Mouse (Mus musculus) forebrain, embryonic 13.5 days (tissue): ENCODE results near the gene Prdm10. TPM values are rescaled to one million over a fixed set of nuclear protein-coding genes. Genes with fewer than 3 reads are reported as not detected.

Experiments used
- ATAC-seq: fragments of 200-750 bp; cut with Nextera tagmentation; 2 replicates; pipeline ENCODE4 v1.8.0; 2017
- H3K27ac ChIP-seq: fragments of 300-500 bp; sonication (generic); 2 replicates; pipeline ENCODE4 v1.5.1; 2015; ENCODE audit warnings: inconsistent platforms, mild to moderate bottlenecking, moderate library complexity
- H3K27me3 ChIP-seq: fragments of 300-500 bp; sonication (generic); 2 replicates; pipeline ENCODE4 v1.6.1; 2015; ENCODE audit warnings: mild to moderate bottlenecking, inconsistent platforms
- H3K36me3 ChIP-seq: fragments of 300-500 bp; sonication (generic); 2 replicates; pipeline ENCODE4 v1.6.1; 2015; ENCODE audit warnings: mild to moderate bottlenecking, inconsistent platforms; ENCODE audit not compliant: poor library complexity, severe bottlenecking
- H3K4me1 ChIP-seq: fragments of 300-500 bp; sonication (generic); 2 replicates; pipeline ENCODE4 v1.6.1; 2015; ENCODE audit warnings: inconsistent platforms
- H3K4me2 ChIP-seq: fragments of 300-500 bp; sonication (generic); 2 replicates; pipeline ENCODE4 v1.6.1; 2015; ENCODE audit warnings: inconsistent platforms, mild to moderate bottlenecking, moderate library complexity
- H3K4me3 ChIP-seq: fragments of 300-500 bp; sonication (generic); 2 replicates; pipeline ENCODE4 v1.5.1; 2015; ENCODE audit warnings: mild to moderate bottlenecking, inconsistent platforms
- H3K9ac ChIP-seq: fragments of 300-500 bp; sonication (generic); 2 replicates; pipeline ENCODE4 v1.6.1; 2015; ENCODE audit warnings: mild to moderate bottlenecking, inconsistent platforms
- H3K9me3 ChIP-seq: fragments of 300-500 bp; sonication (generic); replicated peaks from 2 replicates; pipeline ENCODE4 v1.6.1; 2016; ENCODE audit warnings: inconsistent platforms
- WGBS: fragments of 180-500 bp; shearing (Covaris S2); methylation state at CpG from one replicate; pipeline ENCODE4 v1.1.7; 2015; 5-methylcytosine and 5-hydroxymethylcytosine counted together
- polyA plus RNA-seq: library from polyadenylated mRNA; unstranded; fragments of >200 nt; fragmentation: Nextera tagmentation; extraction: Ambion mirVana; gene quantifications from 2 replicates; pipeline ENCODE4 v1.2.1, GENCODE M21; 2015

Gene Prdm10
- polyA plus RNA-seq, 1 experiment from 2014 or later: 8.8 TPM

- Histone ChIP-seq H3K4me2 (no peak overlapping the region), H3K9ac (no peak overlapping the region), H3K36me3 (peaks cover 30% of the 10 kb centered on the region; the same call in 1 of the 2 replicates), H3K27me3 (no peaks in the 10 kb centered on the region), H3K9me3 (no peaks in the 10 kb centered on the region), H3K27ac (no peak overlapping the region), H3K4me3 (no peak overlapping the region), H3K4me1 (peaks cover 5% of the 10 kb centered on the region)
- ATAC-seq: no peak
- 80% methylated on average over 4 of the region's 4 CpGs for WGBS
Observed at GRCm38 (mm10) chr9:31348458-31348857, 68.1 kb downstream of the Prdm10 start.

GRCm38 (mm10) chr9:31348915-31349314 lies 68.6 kb downstream of the Prdm10 start:
- Histone ChIP-seq H3K36me3 (peaks cover 34% of the 10 kb centered on the region; the same call in 1 of the 2 replicates), H3K9ac (no peak overlapping the region), H3K4me1 (peaks cover 5% of the 10 kb centered on the region), H3K4me3 (no peak overlapping the region), H3K4me2 (no peak overlapping the region), H3K27ac (no peak overlapping the region), H3K27me3 (no peaks in the 10 kb centered on the region), H3K9me3 (no peaks in the 10 kb centered on the region)
- ATAC-seq: peak; percentile 73
- 74% methylated on average over 11 of the region's 11 CpGs for WGBS

GRCm38 (mm10) chr9:31352716-31353115 lies 72.4 kb downstream of the Prdm10 start:
- H3K27me3 ChIP-seq: no peaks in the 10 kb centered on the region
- H3K36me3 ChIP-seq: peaks cover 53% of the 10 kb centered on the region
- no peak overlapping the region for H3K9ac ChIP-seq
- no peaks in the 10 kb centered on the region for H3K4me1 ChIP-seq
- 89% methylated on average over 2 of the region's 2 CpGs for WGBS
- no peak for ATAC-seq
- no peaks in the 10 kb centered on the region for H3K9me3 ChIP-seq
- H3K4me2 ChIP-seq: no peak overlapping the region
- no peak overlapping the region for H3K27ac ChIP-seq
- no peak overlapping the region for H3K4me3 ChIP-seq

- Histone ChIP-seq H3K27me3 (no peaks in the 10 kb centered on the region), H3K27ac (no peak overlapping the region), H3K4me2 (no peak overlapping the region), H3K4me3 (no peak overlapping the region), H3K4me1 (no peaks in the 10 kb centered on the region), H3K9me3 (no peaks in the 10 kb centered on the region), H3K9ac (no peak overlapping the region), H3K36me3 (peaks cover 56% of the 10 kb centered on the region)
- no peak for ATAC-seq
- WGBS: 91% methylated on average over 10 of the region's 10 CpGs
Observed at GRCm38 (mm10) chr9:31353518-31353917, 73.2 kb downstream of the Prdm10 start.

- H3K36me3 ChIP-seq: peaks cover 60% of the 10 kb centered on the region
- H3K4me2 ChIP-seq: no peak overlapping the region
- H3K27me3 ChIP-seq: no peaks in the 10 kb centered on the region
- no peaks in the 10 kb centered on the region for H3K9me3 ChIP-seq
- no peaks in the 10 kb centered on the region for H3K4me1 ChIP-seq
- H3K4me3 ChIP-seq: no peak overlapping the region
- 89% methylated on average over 7 of the region's 7 CpGs for WGBS
- no peak for ATAC-seq
- no peak overlapping the region for H3K27ac ChIP-seq
- no peak overlapping the region for H3K9ac ChIP-seq
Observed at GRCm38 (mm10) chr9:31354051-31354450, 73.7 kb downstream of the Prdm10 start.

- WGBS: 84% methylated on average over 9 of the region's 9 CpGs
- ATAC-seq: no peak
- Histone ChIP-seq H3K9me3 (no peaks in the 10 kb centered on the region), H3K4me1 (no peaks in the 10 kb centered on the region), H3K9ac (no peak overlapping the region), H3K4me3 (no peak overlapping the region), H3K4me2 (no peak overlapping the region), H3K27ac (no peak overlapping the region), H3K27me3 (no peaks in the 10 kb centered on the region), H3K36me3 (peaks cover 79% of the 10 kb centered on the region)
Observed at GRCm38 (mm10) chr9:31363698-31364609, 83.6 kb downstream of the Prdm10 start.

- ATAC-seq: no peak
- H3K36me3 ChIP-seq: peaks cover 69% of the 10 kb centered on the region
- 89% methylated on average over 8 of the region's 8 CpGs for WGBS
Observed at GRCm38 (mm10) chr9:31365086-31365485, 84.7 kb downstream of the Prdm10 start.

GRCm38 (mm10) chr9:31371740-31372139 lies 91.4 kb downstream of the Prdm10 start:
- H3K36me3 ChIP-seq: peaks cover 44% of the 10 kb centered on the region
- H3K9ac ChIP-seq: no peak overlapping the region
- 95% methylated on average over 3 of the region's 3 CpGs for WGBS
- H3K27me3 ChIP-seq: no peaks in the 10 kb centered on the region
- H3K4me3 ChIP-seq: no peak overlapping the region
- H3K27ac ChIP-seq: no peak overlapping the region
- no peak for ATAC-seq
- H3K4me2 ChIP-seq: no peak overlapping the region
- H3K4me1 ChIP-seq: no peaks in the 10 kb centered on the region
- H3K9me3 ChIP-seq: no peaks in the 10 kb centered on the region

More at GRCm38 (mm10) chr9:31365086-31365485, 84.7 kb downstream of the Prdm10 start:
- Histone ChIP-seq H3K4me3 (no peak overlapping the region), H3K27ac (no peak overlapping the region), H3K27me3 (no peaks in the 10 kb centered on the region), H3K9me3 (no peaks in the 10 kb centered on the region), H3K9ac (no peak overlapping the region), H3K4me1 (no peaks in the 10 kb centered on the region), H3K4me2 (no peak overlapping the region)

- H3K27ac ChIP-seq: no peak overlapping the region
- no peaks in the 10 kb centered on the region for H3K27me3 ChIP-seq
- no peak for ATAC-seq
- H3K9ac ChIP-seq: no peak overlapping the region
- no peak overlapping the region for H3K4me2 ChIP-seq
- peaks cover 37% of the 10 kb centered on the region for H3K36me3 ChIP-seq
- no peak overlapping the region for H3K4me3 ChIP-seq
- H3K4me1 ChIP-seq: no peaks in the 10 kb centered on the region
- H3K9me3 ChIP-seq: no peaks in the 10 kb centered on the region
Observed at GRCm38 (mm10) chr9:31376661-31377060, 96.3 kb downstream of the Prdm10 start.

- ATAC-seq: no peak
- H3K27ac ChIP-seq: no peak overlapping the region
- 85% methylated on average over 17 of the region's 17 CpGs for WGBS
- H3K27me3 ChIP-seq: no peaks in the 10 kb centered on the region
- no peaks in the 10 kb centered on the region for H3K9me3 ChIP-seq
- peak overlapping the region; percentile 66; the same call in 1 of the 2 replicates for H3K4me2 ChIP-seq
- H3K36me3 ChIP-seq: peaks cover 15% of the 10 kb centered on the region
- H3K9ac ChIP-seq: no peak overlapping the region
- no peak overlapping the region for H3K4me3 ChIP-seq
- H3K4me1 ChIP-seq: peaks cover 25% of the 10 kb centered on the region
Observed at GRCm38 (mm10) chr9:31384786-31385499, 104.6 kb downstream of the Prdm10 start.

- Histone ChIP-seq H3K4me3 (peak overlapping the region; percentile 83), H3K27me3 (no peaks in the 10 kb centered on the region), H3K36me3 (peaks cover 18% of the 10 kb centered on the region), H3K4me1 (peaks cover 25% of the 10 kb centered on the region), H3K9me3 (no peaks in the 10 kb centered on the region), H3K4me2 (peak overlapping the region; percentile 66), H3K9ac (peak overlapping the region; percentile 83), H3K27ac (no peak overlapping the region)
- 16% methylated on average over 4 of the region's 4 CpGs for WGBS
- no peak; the same call in 1 of the 2 replicates for ATAC-seq
Observed at GRCm38 (mm10) chr9:31385500-31385869, 105.1 kb downstream of the Prdm10 start.

- Histone ChIP-seq H3K4me3 (peak within 1 kb of the TSS; percentile 83), H3K36me3 (peaks cover 18% of the 10 kb centered on the region), H3K9me3 (no peaks in the 10 kb centered on the region), H3K4me2 (peak within 1 kb of the TSS; percentile 66), H3K27me3 (no peaks in the 10 kb centered on the region), H3K4me1 (peaks cover 25% of the 10 kb centered on the region), H3K27ac (peak within 1 kb of the TSS; percentile 54), H3K9ac (peak within 1 kb of the TSS; percentile 83)
- 0% methylated on average over 45 of the region's 46 CpGs for WGBS
- ATAC-seq: peak; percentile 99
Observed at GRCm38 (mm10) chr9:31385947-31386354, 105.6 kb downstream of the Prdm10 start, which contains the start of gene Nfrkb. Gene Nfrkb (plus strand): TSS chr9:31386192.
